Mouse (Mus musculus) spleen, adult 2 months (tissue): ENCODE data around the gene Chmp5. TPM values are rescaled to one million over a fixed set of nuclear protein-coding genes. Genes with fewer than 3 reads are reported as not detected.

ENCODE experiments used
- DNase-seq, 2 experiments: peaks; one replicate each; pipeline versions ENCODE4 v3.0.0 to v3.0.0-alpha.2; 2012 to 2021; ENCODE audit warnings: low spot score in 2 of 2, low read depth in 1 of 2
- H3K27ac ChIP-seq: fragments of 200-500 bp; 2 replicates; pipeline ENCODE4 v1.5.1; 2012; ENCODE audit warnings: low read length, inconsistent platforms; ENCODE audit not compliant: insufficient read depth
- H3K27me3 ChIP-seq: fragments of 200-500 bp; 2 replicates; pipeline ENCODE4 v1.6.1; 2012; ENCODE audit warnings: mild to moderate bottlenecking, moderate library complexity, low read length, inconsistent platforms; ENCODE audit not compliant: control insufficient read depth, insufficient read depth
- H3K36me3 ChIP-seq: fragments of 200-500 bp; 2 replicates; pipeline ENCODE4 v1.6.1; 2012; ENCODE audit warnings: mild to moderate bottlenecking, low read length, inconsistent platforms; ENCODE audit not compliant: control insufficient read depth, insufficient read depth
- H3K4me1 ChIP-seq: fragments of 200-500 bp; 2 replicates; pipeline ENCODE4 v1.6.1; 2011; ENCODE audit warnings: inconsistent platforms; ENCODE audit not compliant: control insufficient read depth, insufficient read depth, insufficient read length
- H3K4me3 ChIP-seq: fragments of 200-500 bp; 2 replicates; pipeline ENCODE4 v1.5.1; 2011; ENCODE audit warnings: mild to moderate bottlenecking, inconsistent platforms; ENCODE audit not compliant: insufficient read depth, insufficient read length; ENCODE audit errors: extremely low read depth
- CTCF ChIP-seq: fragments of 200-500 bp; IDR thresholded peaks from 2 replicates; pipeline ENCODE4 v1.5.1; 2011; ENCODE audit warnings: mild to moderate bottlenecking, inconsistent platforms; ENCODE audit not compliant: insufficient read depth, insufficient read length, insufficient replicate concordance; ENCODE audit errors: extremely low read depth
- POLR2A ChIP-seq: fragments of 200-500 bp; IDR thresholded peaks from 2 replicates; pipeline ENCODE4 v1.6.1; 2011; ENCODE audit warnings: low read depth, low read length, inconsistent platforms
- WGBS: fragments of 180-500 bp; shearing (Covaris S2); methylation state at CpG from one replicate; pipeline ENCODE4 v1.1.7; 2018; 5-methylcytosine and 5-hydroxymethylcytosine counted together
- polyA plus RNA-seq: library from polyadenylated mRNA; depleted of rRNA; stranded (reverse); fragments of >200 nt; gene quantifications from 2 replicates; pipeline ENCODE4 v1.2.3, GENCODE M21; 2012; rRNA removed

The Chmp5 gene
- polyA plus RNA-seq, 1 experiment = 5.8 TPM

- 87% methylated on average over 1 of the region's 1 CpGs for WGBS
- Histone ChIP-seq H3K27me3 (no peaks in the 10 kb centered on the region), H3K4me1 (no peaks in the 10 kb centered on the region), H3K36me3 (peaks cover 23% of the 10 kb centered on the region), H3K4me3 (no peak overlapping the region), H3K27ac (no peak overlapping the region)
- TF ChIP-seq POLR2A = no peak
- no peak for TF ChIP-seq CTCF
- no peak for DNase-seq
Observed at GRCm38 (mm10) chr4:40983686-40984085, 35.5 kb downstream of the Chmp5 start.

- no peak for TF ChIP-seq POLR2A
- TF ChIP-seq CTCF = no peak
- peaks cover 49% of the 10 kb centered on the region for H3K36me3 ChIP-seq
- H3K4me1 ChIP-seq = no peaks in the 10 kb centered on the region
- no peak for DNase-seq
- H3K27ac ChIP-seq = no peak overlapping the region
- H3K27me3 ChIP-seq = no peaks in the 10 kb centered on the region
- 93% methylated on average over 6 of the region's 6 CpGs for WGBS
- no peak overlapping the region for H3K4me3 ChIP-seq
Observed at GRCm38 (mm10) chr4:40989633-40990032, 41.4 kb downstream of the Chmp5 start.

GRCm38 (mm10) chr4:40996302-40996701, 48.1 kb downstream of the Chmp5 start:
- H3K27ac ChIP-seq = no peak overlapping the region
- TF ChIP-seq CTCF (no peak), POLR2A (no peak)
- H3K36me3 ChIP-seq = peaks cover 58% of the 10 kb centered on the region
- H3K27me3 ChIP-seq = no peaks in the 10 kb centered on the region
- H3K4me3 ChIP-seq = no peak overlapping the region
- H3K4me1 ChIP-seq = no peaks in the 10 kb centered on the region
- DNase-seq = no peak
- WGBS = 93% methylated on average over 6 of the region's 6 CpGs

- no peak overlapping the region for H3K4me3 ChIP-seq
- DNase-seq = no peak
- H3K27ac ChIP-seq = no peak overlapping the region
- H3K4me1 ChIP-seq = no peaks in the 10 kb centered on the region
- TF ChIP-seq CTCF (no peak), POLR2A (no peak)
- whole genome bisulfite sequencing = 85% methylated on average over 4 of the region's 4 CpGs
- H3K36me3 ChIP-seq = peaks cover 55% of the 10 kb centered on the region
- no peaks in the 10 kb centered on the region for H3K27me3 ChIP-seq
Observed at GRCm38 (mm10) chr4:40997916-40998315, 49.7 kb downstream of the Chmp5 start.

- 77% methylated on average over 1 of the region's 1 CpGs for WGBS
- no peak overlapping the region for H3K4me3 ChIP-seq
- H3K4me1 ChIP-seq = no peaks in the 10 kb centered on the region
- H3K27ac ChIP-seq = no peak overlapping the region
- no peak for TF ChIP-seq POLR2A
- TF ChIP-seq CTCF = no peak
- peaks cover 58% of the 10 kb centered on the region for H3K36me3 ChIP-seq
- no peaks in the 10 kb centered on the region for H3K27me3 ChIP-seq
- DNase-seq = no peak
Observed at GRCm38 (mm10) chr4:41000271-41000670, 52.1 kb downstream of the Chmp5 start.

- DNase-seq = no peak
- WGBS = 93% methylated on average over 9 of the region's 9 CpGs
- no peaks in the 10 kb centered on the region for H3K27me3 ChIP-seq
Observed at GRCm38 (mm10) chr4:41000842-41001639, 52.8 kb downstream of the Chmp5 start.

GRCm38 (mm10) chr4:41013351-41013750, 65.1 kb downstream of the Chmp5 start:
- Histone ChIP-seq H3K4me3 (no peak overlapping the region), H3K36me3 (peaks cover 38% of the 10 kb centered on the region), H3K27ac (no peak overlapping the region), H3K27me3 (no peaks in the 10 kb centered on the region), H3K4me1 (no peaks in the 10 kb centered on the region)
- DNase-seq = no peak
- WGBS = 79% methylated on average over 3 of the region's 3 CpGs
- TF ChIP-seq CTCF = no peak
- no peak for TF ChIP-seq POLR2A

More at GRCm38 (mm10) chr4:41000842-41001639, 52.8 kb downstream of the Chmp5 start:
- H3K36me3 ChIP-seq = peaks cover 54% of the 10 kb centered on the region
- H3K27ac ChIP-seq = no peak overlapping the region
- TF ChIP-seq POLR2A = no peak
- TF ChIP-seq CTCF = no peak
- no peak overlapping the region for H3K4me3 ChIP-seq
- H3K4me1 ChIP-seq = no peaks in the 10 kb centered on the region

Other genes starting within 250 kb of the Chmp5 start
- gene Aptx, start 245.2 kb upstream of the Chmp5 start, polyA plus RNA-seq = 3.8 and 4.4 TPM in 2 replicates
- 2.3 and 4.1 TPM in 2 replicates for gene Dnaja1, start 226.3 kb upstream of the Chmp5 start, polyA plus RNA-seq
- gene Smu1, start 190.5 kb upstream of the Chmp5 start, polyA plus RNA-seq = 9.2 and 11.8 TPM in 2 replicates
- gene B4galt1, start 94.4 kb upstream of the Chmp5 start, polyA plus RNA-seq = 24.6 and 37.4 TPM in 2 replicates
- not detected in 2 replicates for gene Spink4, start 28.4 kb upstream of the Chmp5 start, polyA plus RNA-seq
- 43.8 and 76.3 TPM in 2 replicates for gene Bag1, start 113 bp upstream of the Chmp5 start, polyA plus RNA-seq
- 23.4 and 27.5 TPM in 2 replicates for gene Nfx1, start 22.5 kb downstream of the Chmp5 start, polyA plus RNA-seq
- 0.07 and 0.14 TPM in 2 replicates for gene Aqp7, start 99.7 kb downstream of the Chmp5 start, polyA plus RNA-seq
- 3.4 and 4.7 TPM in 2 replicates for gene Aqp3, start 149.8 kb downstream of the Chmp5 start, polyA plus RNA-seq
- 30.4 and 38.3 TPM in 2 replicates for gene Nol6, start 176.0 kb downstream of the Chmp5 start, polyA plus RNA-seq
- 28.5 and 30.3 TPM in 2 replicates for gene Ube2r2, start 187.3 kb downstream of the Chmp5 start, polyA plus RNA-seq